ENCODE assay signal across 8 mouse cellular contexts in the genomic region with DNA sequence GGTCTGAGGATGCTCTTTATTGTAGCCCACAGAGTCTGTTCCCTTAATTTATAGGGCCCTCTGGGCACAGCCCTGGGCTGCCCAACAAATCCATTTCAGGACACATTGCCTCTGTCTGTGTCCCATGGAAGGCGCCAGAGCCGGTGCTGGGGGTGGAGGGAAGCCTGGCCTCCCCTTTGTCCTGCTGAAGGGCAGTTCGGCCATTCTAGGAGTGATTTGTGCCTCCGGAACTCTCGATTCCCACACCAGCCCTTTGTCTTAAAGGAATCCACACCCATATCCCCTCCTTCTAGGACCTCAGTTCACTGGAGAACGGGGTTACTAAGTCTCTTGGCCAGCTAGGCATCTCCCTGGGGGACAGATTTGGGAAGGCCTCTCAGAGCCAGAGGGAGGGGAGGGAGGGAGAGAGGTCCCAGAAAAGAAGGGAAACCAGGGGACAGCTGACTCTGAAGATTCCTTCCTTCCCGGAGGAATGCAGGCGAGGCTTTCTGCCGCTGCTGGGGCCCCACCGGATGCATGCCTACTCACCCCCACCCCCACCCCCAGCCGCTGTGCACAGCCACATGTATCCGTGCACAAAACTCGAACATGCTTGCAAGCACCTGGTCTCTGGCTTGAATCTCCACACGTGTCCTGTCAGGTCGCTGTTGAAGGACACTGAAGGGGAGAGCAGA. TPM values are rescaled to one million over a fixed set of nuclear protein-coding genes. Genes with fewer than 3 reads are reported as not detected.
A peak's percentile ranks its signal among the peaks of the same experiment; 100 is the strongest.
DNase-seq lines count a peak whose midpoint lies in the region; TF ChIP-seq lines count a peak whose summit lies in the region.

No protein-coding gene starts in this region.

- peak; percentile 72 for DNase-seq in adrenal gland, postnatal 14 days
- peak; percentile 73 to 74 for DNase-seq in heart, adult 18-20 months
- DNase-seq in kidney, adult 2 months = peak; percentile 85
- DNase-seq in lung, postnatal 36 days = peak; percentile 28
- DNase-seq in ovary, postnatal 14 days (ENCODE audit: low spot score) = no peak
- DNase-seq in right cerebral cortex, postnatal 36 days (ENCODE audit: low spot score in 2 of 2) = no peak
- no peak for DNase-seq in thymus, adult 2 months

- no peak for TF ChIP-seq CTCF in E14TG2a.4 (conservative IDR thresholded peaks at IDR 0.05; ENCODE audit: low read length)
- no peak for TF ChIP-seq CTCF in kidney, adult 2 months (conservative IDR thresholded peaks at IDR 0.05; ENCODE audit: insufficient read depth, insufficient read length, low read depth, low read length)
- TF ChIP-seq CTCF in thymus, adult 2 months (IDR thresholded peaks at IDR 0.05; ENCODE audit: borderline replicate concordance, control insufficient read depth, extremely low read depth, insufficient read depth, low read length, poor library complexity) = no peak

- H3K36me3 ChIP-seq in E14TG2a.4 (ENCODE audit: insufficient read depth, low read length) = no peaks in the 10 kb centered on the region
- no peaks in the 10 kb centered on the region for H3K36me3 ChIP-seq in kidney, adult 2 months (ENCODE audit: control insufficient read depth, insufficient read depth, low read length)
- H3K36me3 ChIP-seq in thymus, adult 2 months (ENCODE audit: control insufficient read depth, insufficient read depth, low read length) = no peaks in the 10 kb centered on the region

- H3K4me1 ChIP-seq in E14TG2a.4 (replicated peaks; ENCODE audit: low read depth, low read length) = peaks cover 86% of the 10 kb centered on the region
- H3K4me1 ChIP-seq in kidney, adult 2 months (ENCODE audit: control insufficient read depth, insufficient read depth, low read length) = peaks cover 13% of the 10 kb centered on the region
- H3K4me1 ChIP-seq in thymus, adult 2 months (replicated peaks; ENCODE audit: control insufficient read depth, insufficient read depth, low read length) = peaks cover 48% of the 10 kb centered on the region

- no peak for TF ChIP-seq POLR2A in kidney, adult 2 months (IDR thresholded peaks at IDR 0.05; ENCODE audit: low read depth, low read length)
- no peak for TF ChIP-seq POLR2A in thymus, adult 2 months (IDR thresholded peaks at IDR 0.05; ENCODE audit: control insufficient read depth, extremely low read depth, insufficient read depth, low read length, poor library complexity)

- H3K27ac ChIP-seq in kidney, adult 2 months (ENCODE audit: insufficient read depth, low read depth, low read length) = peak overlapping the region; percentile 36
- no peak overlapping the region for H3K27ac ChIP-seq in thymus, adult 2 months (ENCODE audit: control insufficient read depth, insufficient read depth, low read length)

- peak overlapping the region; percentile 39 for H3K4me3 ChIP-seq in E14TG2a.4 (replicated peaks; ENCODE audit: low read length)
- H3K4me3 ChIP-seq in kidney, adult 2 months (ENCODE audit: insufficient read depth, low read depth, low read length) = peak overlapping the region; percentile 14; the same call in 1 of the 2 replicates
- H3K4me3 ChIP-seq in thymus, adult 2 months (ENCODE audit: control insufficient read depth, insufficient read depth, low read length) = no peak overlapping the region

- H3K27me3 ChIP-seq in E14TG2a.4 (ENCODE audit: insufficient read depth, low read length) = peaks cover 23% of the 10 kb centered on the region
- H3K27me3 ChIP-seq in kidney, adult 2 months (replicated peaks; ENCODE audit: control insufficient read depth, insufficient read depth, low read length) = no peaks in the 10 kb centered on the region
- H3K27me3 ChIP-seq in thymus, adult 2 months (ENCODE audit: control insufficient read depth, insufficient read depth, low read length) = peaks cover under 1% of the 10 kb centered on the region; the same call in 1 of the 2 replicates

- H3K9me3 ChIP-seq in E14TG2a.4 (ENCODE audit: low read length) = no peaks in the 10 kb centered on the region

- WGBS in kidney, adult 2 months = 15% methylated on average over 15 of the region's 15 CpGs
- WGBS in thymus, adult 2 months = 48% methylated on average over 15 of the region's 15 CpGs

RNA-seq across cellular contexts. Expression of a gene that starts 22.2 kb away (rescaled TPM):
- total RNA-seq in adrenal gland, postnatal 14 days (2021) = not detected in 2 replicates
- not detected for total RNA-seq in heart, adult 18-20 months (2021)
- polyA plus RNA-seq in kidney, adult 2 months (2012; rRNA removed) = 0.02 and 0.08 TPM in 2 replicates
- polyA plus RNA-seq in thymus, adult 2 months (2012; rRNA removed) = 0.04 TPM in 1 of 2 replicates, not detected in the other

RNA-seq across cellular contexts. Expression of a gene that starts 41.9 kb away (rescaled TPM):
- total RNA-seq in adrenal gland, postnatal 14 days (2021) = 54.4 and 97.6 TPM in 2 replicates
- 10 to 100 TPM; 84.7 to 90.8 TPM for total RNA-seq in heart, adult 18-20 months (2021)
- polyA plus RNA-seq in kidney, adult 2 months (2012; rRNA removed) = 517 and 605 TPM in 2 replicates
- polyA plus RNA-seq in thymus, adult 2 months (2012; rRNA removed) = 60.5 and 69.2 TPM in 2 replicates

RNA-seq across cellular contexts. Expression of a gene that starts 50.5 kb away (rescaled TPM):
- total RNA-seq in adrenal gland, postnatal 14 days (2021) = 14.8 and 15.5 TPM in 2 replicates
- 1 to 10 TPM; 4.3 to 4.4 TPM for total RNA-seq in heart, adult 18-20 months (2021)
- 3.4 and 3.6 TPM in 2 replicates for polyA plus RNA-seq in kidney, adult 2 months (2012; rRNA removed)
- polyA plus RNA-seq in thymus, adult 2 months (2012; rRNA removed) = 5.4 and 5.8 TPM in 2 replicates

Comparison
In these comparisons a context has a peak if more than half of its experiments do, and no peak if none do; other contexts are left out.
1. DNase-seq: peak in adrenal gland, postnatal 14 days (single experiment), heart, adult 18-20 months (2 of 2), kidney, adult 2 months (single experiment) and lung, postnatal 36 days (single experiment); none in ovary, postnatal 14 days (single experiment), right cerebral cortex, postnatal 36 days (0 of 2) and thymus, adult 2 months (single experiment).